Mouse (Mus musculus) kidney, postnatal 0 days (tissue): Measurements from ENCODE around the gene Ifnar1. TPM values are rescaled to one million over a fixed set of nuclear protein-coding genes. Genes with fewer than 3 reads are reported as not detected.

ENCODE experiments used
- ATAC-seq: fragments of 200-750 bp; cut with Nextera tagmentation; replicated peaks from 2 replicates; pipeline ENCODE4 v1.8.0; 2017; ENCODE audit warnings: low read depth, moderate number of reproducible peaks, moderate TSS enrichment, moderate library complexity; ENCODE audit not compliant: low FRiP score
- DNase-seq: peaks from one replicate; pipeline ENCODE4 v3.0.0-alpha.2; 2016; ENCODE audit warnings: low spot score
- H3K27ac ChIP-seq: fragments of 300-500 bp; sonication (generic); 2 replicates; pipeline ENCODE4 v1.5.1; 2014; ENCODE audit warnings: mild to moderate bottlenecking
- H3K27me3 ChIP-seq: fragments of 300-500 bp; sonication (generic); 2 replicates; pipeline ENCODE4 v1.6.1; 2014; ENCODE audit warnings: low read length, mixed read lengths; ENCODE audit not compliant: insufficient read depth
- H3K36me3 ChIP-seq: fragments of 300-500 bp; sonication (generic); 2 replicates; pipeline ENCODE4 v1.6.1; 2014; ENCODE audit warnings: low read length, mixed read lengths; ENCODE audit not compliant: insufficient read depth
- H3K4me1 ChIP-seq: fragments of 300-500 bp; sonication (generic); replicated peaks from 2 replicates; pipeline ENCODE4 v1.6.1; 2014; ENCODE audit warnings: antibody characterized with exemption, low read length, mixed read lengths; ENCODE audit not compliant: insufficient read depth
- H3K4me2 ChIP-seq: fragments of 300-500 bp; sonication (generic); 2 replicates; pipeline ENCODE4 v1.6.1; 2014; ENCODE audit warnings: mild to moderate bottlenecking, low read length, moderate library complexity, mixed read lengths
- H3K4me3 ChIP-seq: fragments of 300-500 bp; sonication (generic); replicated peaks from 2 replicates; pipeline ENCODE4 v1.5.1; 2014; ENCODE audit warnings: low read depth, low read length
- H3K9ac ChIP-seq: fragments of 300-500 bp; sonication (generic); 2 replicates; pipeline ENCODE4 v1.6.1; 2014; ENCODE audit warnings: low read depth, low read length
- H3K9me3 ChIP-seq: fragments of 300-500 bp; sonication (generic); replicated peaks from 2 replicates; pipeline ENCODE4 v1.6.1; 2016; ENCODE audit warnings: low read length, inconsistent platforms, mixed read lengths
- CTCF ChIP-seq: IDR thresholded peaks from 2 replicates; pipeline ENCODE4 v1.5.1; 2016; ENCODE audit warnings: antibody characterized with exemption, low read depth, mild to moderate bottlenecking, moderate library complexity
- WGBS: fragments of 180-500 bp; shearing (Covaris S2); extraction: QIAGEN DNeasy Blood & Tissue Kit; methylation state at CpG from one replicate; pipeline ENCODE4 v1.1.7; 2014; 5-methylcytosine and 5-hydroxymethylcytosine counted together
- polyA plus RNA-seq: library from polyadenylated mRNA; unstranded; fragments of >200 nt; fragmentation: Nextera tagmentation; extraction: Ambion mirVana; gene quantifications from 2 replicates; pipeline ENCODE4 v1.2.1, GENCODE M21; 2015

The Ifnar1 gene
- polyA plus RNA-seq, 1 experiment from 2014 or later, result 33.5 TPM

DNA sequence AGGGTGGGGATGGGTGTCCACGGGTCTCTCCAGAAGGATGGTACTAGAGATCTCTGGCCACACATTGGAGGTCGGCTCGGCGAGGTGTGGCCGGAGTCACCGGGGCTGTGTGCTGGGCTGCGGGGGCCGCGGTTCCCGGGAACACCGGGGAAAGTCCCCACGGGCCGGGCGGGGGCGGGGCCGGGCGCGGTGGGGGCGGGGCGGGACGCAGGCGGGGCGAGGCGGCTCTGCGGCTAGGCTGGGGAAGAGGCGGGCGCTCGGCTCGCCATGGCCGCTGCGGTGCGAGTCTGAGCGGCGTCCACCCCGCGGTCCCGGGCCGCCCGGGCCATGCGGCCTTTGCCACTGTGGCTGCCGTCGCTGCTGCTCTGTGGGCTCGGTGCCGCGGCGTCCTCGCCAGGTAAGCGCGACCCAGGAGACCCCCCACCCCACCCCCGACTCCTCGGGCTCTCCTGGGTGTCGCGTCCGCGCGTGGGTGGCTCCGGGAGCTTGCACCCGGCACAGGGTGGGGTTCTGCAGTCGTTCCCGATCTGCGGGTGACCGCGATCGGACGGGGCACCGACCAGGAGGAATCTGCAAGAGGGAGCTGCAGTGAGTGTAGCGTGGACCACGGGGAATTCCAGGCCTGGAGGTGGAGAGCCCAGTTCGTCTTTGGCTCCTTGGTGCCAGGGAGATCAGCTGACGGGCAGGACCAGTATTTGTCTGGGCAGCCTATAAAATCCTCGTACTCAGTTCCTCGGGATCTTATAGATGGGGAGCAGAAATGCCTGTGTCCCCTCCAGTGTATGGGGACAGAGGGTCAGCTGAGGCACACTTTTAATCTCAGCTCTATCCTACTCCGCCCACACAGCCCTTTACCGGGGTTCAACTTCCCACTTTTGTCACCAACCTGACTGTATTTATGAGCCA is 62.1 kb downstream of the Ifnar1 start, which contains the start of gene Ifngr2:
TSS of gene Ifngr2 (plus strand) at position 237 of the 906 bp plus-strand sequence.
- H3K9me3 ChIP-seq, result no peaks in the 10 kb centered on the region
- peak within 1 kb of the TSS; percentile 81 for H3K27ac ChIP-seq
- under 1% methylated on average over 52 of the region's 74 CpGs for WGBS
- peak within 1 kb of the TSS; percentile 80 for H3K4me2 ChIP-seq
- peak; percentile 71 for DNase-seq
- H3K27me3 ChIP-seq, result no peaks in the 10 kb centered on the region
- H3K36me3 ChIP-seq, result no peaks in the 10 kb centered on the region
- H3K9ac ChIP-seq, result peak within 1 kb of the TSS; percentile 99
- H3K4me1 ChIP-seq, result peaks cover 19% of the 10 kb centered on the region
- peak within 1 kb of the TSS; percentile 98 for H3K4me3 ChIP-seq
- TF ChIP-seq CTCF, result no peak
- ATAC-seq, result peak; percentile 85

DNA sequence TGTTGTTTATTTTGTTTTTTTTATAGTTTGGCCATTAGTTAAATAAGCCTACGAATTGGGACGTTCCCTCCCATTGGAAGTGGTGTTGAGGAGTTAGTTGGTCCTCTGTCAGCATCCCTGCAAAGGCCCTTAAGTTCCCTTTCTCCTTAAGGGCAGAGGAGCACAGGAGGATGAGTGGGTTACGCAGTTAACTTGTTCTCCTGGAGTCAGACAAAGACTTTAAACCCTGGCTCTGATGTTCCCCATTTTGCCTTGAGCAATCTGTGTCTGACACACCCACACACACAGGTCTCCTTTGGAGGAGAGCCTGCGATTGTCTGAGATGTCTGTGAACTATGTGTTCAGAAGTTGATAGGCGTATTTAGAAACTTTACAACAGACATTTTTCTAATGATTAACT is 62.9 kb downstream of the Ifnar1 start:
- Histone ChIP-seq H3K9ac (no peak overlapping the region), H3K4me2 (peak overlapping the region; percentile 80), H3K4me1 (peaks cover 19% of the 10 kb centered on the region), H3K9me3 (no peaks in the 10 kb centered on the region), H3K4me3 (peak overlapping the region; percentile 98), H3K36me3 (no peaks in the 10 kb centered on the region), H3K27me3 (no peaks in the 10 kb centered on the region), H3K27ac (no peak overlapping the region)
- WGBS, result 29% methylated on average over 5 of the region's 5 CpGs
- TF ChIP-seq CTCF, result no peak
- DNase-seq, result no peak
- no peak for ATAC-seq

DNA sequence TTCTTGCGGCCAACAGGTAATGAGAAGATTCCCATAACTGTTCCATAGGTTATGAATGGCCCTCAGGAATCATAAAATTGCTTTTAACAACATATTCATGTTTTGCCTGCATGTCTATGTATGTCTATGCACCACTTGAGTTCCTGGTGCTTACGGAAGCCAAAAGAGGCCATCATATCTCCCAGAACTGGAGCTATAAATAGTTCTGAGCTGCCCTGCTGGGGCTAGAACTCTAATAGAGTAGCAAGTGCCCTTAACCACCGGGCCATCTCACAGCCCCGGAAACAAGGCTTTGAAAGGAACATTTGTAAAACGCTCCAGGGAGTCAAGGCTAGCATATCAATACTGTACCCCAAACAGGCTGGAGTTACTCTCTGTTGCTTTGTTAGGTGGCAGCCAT is 63.5 kb downstream of the Ifnar1 start:
- H3K27ac ChIP-seq, result 0 out of 2 replicates have a peak overlapping the region, but pooled peaks have one; percentile 52
- no peaks in the 10 kb centered on the region for H3K36me3 ChIP-seq
- H3K4me3 ChIP-seq, result peak overlapping the region; percentile 18
- no peaks in the 10 kb centered on the region for H3K27me3 ChIP-seq
- DNase-seq (no peak), ATAC-seq (no peak)
- no peak for TF ChIP-seq CTCF
- WGBS, result 33% methylated on average over 5 of the region's 5 CpGs
- H3K4me2 ChIP-seq, result peak overlapping the region; percentile 80
- no peak overlapping the region for H3K9ac ChIP-seq
- H3K9me3 ChIP-seq, result no peaks in the 10 kb centered on the region
- peaks cover 23% of the 10 kb centered on the region for H3K4me1 ChIP-seq

DNA sequence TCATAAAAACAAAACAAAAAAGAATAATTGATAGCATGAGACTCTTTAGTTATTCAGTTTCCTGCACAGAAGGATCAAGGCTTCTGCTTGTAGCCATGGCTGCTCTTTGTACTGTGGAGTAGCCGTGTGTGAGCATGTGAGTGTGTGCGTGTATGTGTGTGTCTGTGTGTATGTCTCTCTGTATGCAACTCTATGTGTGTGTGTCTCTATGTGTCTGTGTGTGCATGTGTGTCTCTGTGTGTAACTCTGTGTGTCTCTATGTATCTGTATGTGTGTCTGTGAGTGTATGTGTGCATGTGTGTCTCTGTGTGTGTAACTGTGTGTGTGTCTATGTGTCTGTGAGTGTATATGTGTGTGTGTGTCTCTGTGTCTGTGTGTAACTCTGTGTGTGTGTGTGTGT is 64.0 kb downstream of the Ifnar1 start:
- WGBS, result 77% methylated on average over 2 of the region's 2 CpGs
- H3K9ac ChIP-seq, result no peak overlapping the region
- ATAC-seq, result no peak
- H3K9me3 ChIP-seq, result no peaks in the 10 kb centered on the region
- H3K27me3 ChIP-seq, result no peaks in the 10 kb centered on the region
- no peak for DNase-seq
- H3K36me3 ChIP-seq, result no peaks in the 10 kb centered on the region
- 0 out of 2 replicates have a peak overlapping the region, but pooled peaks have one; percentile 52 for H3K27ac ChIP-seq
- H3K4me2 ChIP-seq, result peak overlapping the region; percentile 80
- no peak for TF ChIP-seq CTCF
- H3K4me1 ChIP-seq, result peaks cover 27% of the 10 kb centered on the region
- peak overlapping the region; percentile 18 for H3K4me3 ChIP-seq

DNA sequence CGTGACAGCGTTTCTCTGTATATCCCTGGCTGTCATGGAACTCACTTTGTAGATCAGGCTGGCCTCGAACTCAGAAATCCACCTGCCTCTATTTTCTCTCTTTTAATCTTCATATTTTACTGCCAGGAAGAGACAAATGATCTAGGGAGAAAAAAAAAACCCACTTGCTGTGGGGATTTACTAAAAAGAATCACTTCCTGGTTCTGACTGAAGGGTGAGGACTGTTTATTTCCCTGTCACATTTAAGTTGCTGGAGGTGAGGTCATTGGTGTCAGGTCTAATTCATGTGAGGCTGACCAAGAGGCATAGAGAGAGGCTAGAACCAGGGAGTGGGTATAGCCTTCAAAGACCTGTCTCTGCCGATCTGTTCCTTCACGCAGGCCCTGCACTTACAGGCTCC is 64.6 kb downstream of the Ifnar1 start:
- WGBS, result 60% methylated on average over 5 of the region's 5 CpGs
- no peak for TF ChIP-seq CTCF
- no peaks in the 10 kb centered on the region for H3K36me3 ChIP-seq
- H3K4me2 ChIP-seq, result no peak overlapping the region
- DNase-seq (no peak), ATAC-seq (no peak)
- no peak overlapping the region for H3K4me3 ChIP-seq
- no peaks in the 10 kb centered on the region for H3K9me3 ChIP-seq
- H3K4me1 ChIP-seq, result peaks cover 27% of the 10 kb centered on the region
- H3K27ac ChIP-seq, result 0 out of 2 replicates have a peak overlapping the region, but pooled peaks have one; percentile 11
- no peak overlapping the region for H3K9ac ChIP-seq
- H3K27me3 ChIP-seq, result no peaks in the 10 kb centered on the region

DNA sequence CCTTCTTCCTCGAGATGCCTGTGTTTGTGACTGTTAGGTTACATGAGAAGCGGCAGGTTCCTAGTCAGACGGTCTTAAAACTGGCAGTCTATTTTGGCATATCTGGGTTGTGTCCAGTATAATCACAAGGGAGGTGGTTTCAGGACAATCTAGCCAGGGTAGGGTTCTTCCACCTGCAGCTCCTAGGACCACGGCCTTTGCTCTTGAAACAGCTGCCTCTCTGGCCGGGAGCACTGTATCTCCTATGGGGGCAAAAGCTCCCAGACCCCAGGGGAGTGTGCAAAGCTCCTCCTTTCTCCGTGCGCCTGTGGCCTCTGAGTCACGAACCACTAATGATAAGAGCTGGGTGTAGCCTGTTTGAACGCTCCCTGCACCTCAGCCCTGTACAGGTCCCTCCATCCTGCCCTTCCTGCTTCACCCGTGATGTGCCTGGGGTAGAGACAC is 66.1 kb downstream of the Ifnar1 start:
- whole genome bisulfite sequencing, result 72% methylated on average over 10 of the region's 10 CpGs
- no peak for ATAC-seq
- no peak overlapping the region for H3K4me2 ChIP-seq
- no peaks in the 10 kb centered on the region for H3K9me3 ChIP-seq
- no peak for TF ChIP-seq CTCF
- no peaks in the 10 kb centered on the region for H3K27me3 ChIP-seq
- no peak overlapping the region for H3K27ac ChIP-seq
- no peak for DNase-seq
- no peak overlapping the region for H3K9ac ChIP-seq
- no peaks in the 10 kb centered on the region; the same call in 1 of the 2 replicates for H3K36me3 ChIP-seq
- H3K4me3 ChIP-seq, result no peak overlapping the region
- peaks cover 27% of the 10 kb centered on the region for H3K4me1 ChIP-seq
